Mouse (Mus musculus): ENCODE results near the gene Crtc2.

- TF ChIP-seq ZMIZ1 (IDR thresholded peaks at IDR 0.05; ENCODE audit: low read depth, low read length) (no peak), EP300 (IDR thresholded peaks at IDR 0.05; ENCODE audit: low read depth in 1 of 2, low read length in 2 of 2) (no peak), CTCF (IDR thresholded peaks at IDR 0.05 in 2 of 3, conservative IDR thresholded peaks at IDR 0.05 in 1 of 3; ENCODE audit: control insufficient read depth in 1 of 3, insufficient read depth in 1 of 3, low read depth in 2 of 3, low read length in 3 of 3, poor library complexity in 1 of 3, severe bottlenecking in 1 of 3) (no peak), MYC (IDR thresholded peaks at IDR 0.05; ENCODE audit: low read depth, low read length) (no peak), HCFC1 (IDR thresholded peaks at IDR 0.05; ENCODE audit: low read depth, low read length) (no peak), POLR2A (IDR thresholded peaks at IDR 0.05; ENCODE audit: control insufficient read depth in 1 of 2, insufficient read depth in 1 of 2, low read depth in 1 of 2, low read length in 2 of 2, poor library complexity in 1 of 2) (no peak), CHD2 (IDR thresholded peaks at IDR 0.05; ENCODE audit: low read length) (no peak), MAX (IDR thresholded peaks at IDR 0.05; ENCODE audit: low read length) (no peak), POLR2AphosphoS2 (IDR thresholded peaks at IDR 0.05; ENCODE audit: low read length) (no peak)
Measured at GRCm38 (mm10) chr3:90272170-90272569, 18.2 kb downstream of the Crtc2 start.
